Mouse (Mus musculus): ENCODE measurements at regions not wholly inside any gene's neighbourhood (a gene's known extent, or its start where the extent isn't known, plus 50 kb on each side); places are given as distances from the start of the nearest gene placed in this dataset.

- no peak overlapping the region for H3K9ac ChIP-seq (ENCODE audit: low read depth, low read length)
- WGBS = 85% methylated on average over 1 of the region's 1 CpGs
These were observed 53.4 kb upstream of the Emx2 start for GRCm38 (mm10) chr19:59404766-59405165.

GRCm38 (mm10) chr19:59405616-59406015 is 52.6 kb upstream of the Emx2 start:
- no peaks in the 10 kb centered on the region for H3K4me1 ChIP-seq (replicated peaks; ENCODE audit: insufficient read depth, low read length)
- H3K4me3 ChIP-seq (replicated peaks; ENCODE audit: low read depth, low read length) = no peak overlapping the region
- ATAC-seq (replicated peaks; ENCODE audit: low FRiP score, low read depth) = no peak
- DNase-seq (ENCODE audit: low spot score) = no peak
- no peak overlapping the region for H3K9ac ChIP-seq (ENCODE audit: low read depth, low read length)
- H3K27me3 ChIP-seq (ENCODE audit: insufficient read depth, low read length) = no peaks in the 10 kb centered on the region
- TF ChIP-seq CTCF (IDR thresholded peaks at IDR 0.05; ENCODE audit: low read depth) = no peak
- H3K9me3 ChIP-seq (replicated peaks; ENCODE audit: low read length) = no peaks in the 10 kb centered on the region
- H3K4me2 ChIP-seq (ENCODE audit: low read length) = no peak overlapping the region
- no peak overlapping the region for H3K27ac ChIP-seq
- no peaks in the 10 kb centered on the region for H3K36me3 ChIP-seq (ENCODE audit: insufficient read depth, low read length)
- 93% methylated on average over 5 of the region's 5 CpGs for WGBS

More at GRCm38 (mm10) chr19:59404766-59405165, 53.4 kb upstream of the Emx2 start:
- no peaks in the 10 kb centered on the region for H3K36me3 ChIP-seq (ENCODE audit: insufficient read depth, low read length)
- H3K27ac ChIP-seq = no peak overlapping the region
- no peaks in the 10 kb centered on the region for H3K27me3 ChIP-seq (ENCODE audit: insufficient read depth, low read length)
- H3K4me1 ChIP-seq (replicated peaks; ENCODE audit: insufficient read depth, low read length) = no peaks in the 10 kb centered on the region; the same call in 1 of the 2 replicates
- H3K9me3 ChIP-seq (replicated peaks; ENCODE audit: low read length) = no peaks in the 10 kb centered on the region
- DNase-seq (ENCODE audit: low spot score) (no peak), ATAC-seq (replicated peaks; ENCODE audit: low FRiP score, low read depth) (no peak)
- no peak for TF ChIP-seq CTCF (IDR thresholded peaks at IDR 0.05; ENCODE audit: low read depth)
- H3K4me2 ChIP-seq (ENCODE audit: low read length) = no peak overlapping the region
- H3K4me3 ChIP-seq (replicated peaks; ENCODE audit: low read depth, low read length) = no peak overlapping the region

GRCm38 (mm10) chr19:59408094-59408493 is 50.1 kb upstream of the Emx2 start:
- no peaks in the 10 kb centered on the region for H3K27me3 ChIP-seq (ENCODE audit: insufficient read depth, low read length)
- DNase-seq (ENCODE audit: low spot score) = no peak

More at GRCm38 (mm10) chr19:59408094-59408493, 50.1 kb upstream of the Emx2 start:
- no peak overlapping the region for H3K4me3 ChIP-seq (replicated peaks; ENCODE audit: low read depth, low read length)
- TF ChIP-seq CTCF (IDR thresholded peaks at IDR 0.05; ENCODE audit: low read depth) = no peak
- WGBS = 77% methylated on average over 2 of the region's 2 CpGs
- no peaks in the 10 kb centered on the region for H3K4me1 ChIP-seq (replicated peaks; ENCODE audit: insufficient read depth, low read length)
- H3K36me3 ChIP-seq (ENCODE audit: insufficient read depth, low read length) = no peaks in the 10 kb centered on the region
- no peak overlapping the region for H3K9ac ChIP-seq (ENCODE audit: low read depth, low read length)
- H3K9me3 ChIP-seq (replicated peaks; ENCODE audit: low read length) = no peaks in the 10 kb centered on the region
- no peak overlapping the region for H3K27ac ChIP-seq
- no peak for ATAC-seq (replicated peaks; ENCODE audit: low FRiP score, low read depth)
- no peak overlapping the region for H3K4me2 ChIP-seq (ENCODE audit: low read length)

Measured in kidney, postnatal 0 days (tissue).